Mouse (Mus musculus) testis, postnatal 10 days (tissue): Measurements from ENCODE around the gene Tmco3.
A peak's percentile ranks its signal among the peaks of the same experiment; 100 is the strongest.
"Not testable (repeated sequence)": the region's sequence is repeated elsewhere in the genome, so short reads cannot be mapped to it uniquely, and the experiment has no call there.

Experiments used
- DNase-seq: peaks from one replicate; pipeline ENCODE4 v3.0.0; 2021; ENCODE audit warnings: low spot score

Tmco3 gene

DNA sequence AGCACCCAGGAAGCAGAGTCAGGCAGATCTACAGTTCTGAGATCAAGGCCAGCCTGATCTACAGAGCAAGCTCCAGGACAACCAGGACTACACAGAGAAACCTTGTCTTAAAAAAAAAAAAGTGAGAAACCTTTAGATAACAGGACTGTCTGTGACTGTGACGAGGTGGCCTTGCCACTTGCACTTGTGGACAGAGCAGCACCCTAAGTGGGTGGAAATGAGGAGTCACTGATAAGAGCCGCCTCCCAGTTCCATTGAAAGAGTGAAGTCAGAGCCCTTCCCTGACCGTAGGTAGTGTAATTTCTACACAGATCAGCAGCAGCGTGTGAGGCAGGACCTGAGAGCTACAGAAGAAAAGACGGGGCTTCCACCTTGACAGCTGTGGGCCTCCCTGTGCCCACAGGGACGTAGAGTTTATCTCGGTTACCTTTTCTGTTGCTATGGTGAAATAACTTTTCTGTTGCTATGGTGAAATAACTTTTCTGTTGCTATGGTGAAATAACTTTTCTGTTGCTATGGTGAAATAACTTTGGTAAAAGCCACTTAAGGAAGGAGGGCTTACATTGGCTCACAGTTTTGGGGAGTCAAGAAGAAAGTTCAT lies 18.4 kb downstream of the Tmco3 start:
- no peak for DNase-seq

DNA sequence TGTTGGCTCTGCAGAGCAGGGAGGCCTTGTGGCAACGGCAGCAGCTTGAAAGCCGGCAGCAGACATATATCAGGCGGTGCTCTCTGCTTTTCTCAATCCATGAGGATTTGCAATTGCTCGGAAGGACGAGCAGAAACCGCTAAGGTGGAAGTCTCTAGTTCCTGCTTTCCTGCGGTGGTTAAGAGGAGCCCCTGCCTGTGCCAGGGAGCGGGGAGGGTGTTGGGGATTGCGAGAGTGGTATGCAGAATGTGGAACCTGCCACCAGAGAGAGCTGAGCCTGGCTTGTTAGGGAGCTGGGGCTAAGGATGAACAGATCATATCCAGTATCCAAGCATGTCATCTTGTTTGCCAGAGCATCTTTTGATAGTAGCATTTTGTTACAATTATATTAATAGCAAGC lies 18.9 kb downstream of the Tmco3 start:
- DNase-seq: no peak

DNA sequence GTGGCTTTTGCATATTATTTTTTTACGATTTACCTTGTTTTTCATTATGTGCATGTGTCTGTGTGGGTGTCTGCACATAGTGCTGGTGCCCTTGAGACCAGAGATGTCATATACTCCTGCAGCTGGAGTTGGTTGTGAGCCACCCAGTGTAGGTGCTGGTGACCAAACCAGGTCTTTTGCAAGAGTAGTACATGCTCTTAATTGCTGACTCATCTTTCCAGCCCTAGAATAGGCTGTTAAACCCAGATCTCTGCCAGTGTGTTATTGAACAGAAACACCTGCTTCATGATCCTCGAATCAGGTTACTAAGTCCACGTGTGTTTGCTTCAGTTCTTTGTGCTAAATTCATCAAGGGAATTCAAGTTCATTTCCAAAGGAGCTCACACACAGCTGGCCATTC lies 26.9 kb downstream of the Tmco3 start:
- DNase-seq: no peak

DNA sequence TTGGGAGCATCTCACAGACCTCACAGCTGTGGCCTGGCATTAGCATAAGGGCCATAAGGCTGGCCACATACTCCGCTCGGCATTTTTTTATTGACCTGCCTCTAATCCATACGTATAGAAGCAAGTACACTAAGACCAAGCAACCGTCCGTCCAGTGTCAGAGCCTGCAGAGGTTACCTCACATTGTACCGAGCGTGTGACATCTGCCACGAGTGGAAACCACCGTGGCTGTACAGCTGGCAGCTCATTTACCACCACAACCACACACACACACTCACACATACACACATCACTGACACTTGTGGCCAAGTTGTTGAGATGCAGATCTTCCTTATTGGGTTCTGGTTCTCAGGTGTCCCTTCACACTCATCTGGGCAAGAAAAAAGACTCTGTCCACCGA lies 28.7 kb downstream of the Tmco3 start:
- no peak for DNase-seq

DNA sequence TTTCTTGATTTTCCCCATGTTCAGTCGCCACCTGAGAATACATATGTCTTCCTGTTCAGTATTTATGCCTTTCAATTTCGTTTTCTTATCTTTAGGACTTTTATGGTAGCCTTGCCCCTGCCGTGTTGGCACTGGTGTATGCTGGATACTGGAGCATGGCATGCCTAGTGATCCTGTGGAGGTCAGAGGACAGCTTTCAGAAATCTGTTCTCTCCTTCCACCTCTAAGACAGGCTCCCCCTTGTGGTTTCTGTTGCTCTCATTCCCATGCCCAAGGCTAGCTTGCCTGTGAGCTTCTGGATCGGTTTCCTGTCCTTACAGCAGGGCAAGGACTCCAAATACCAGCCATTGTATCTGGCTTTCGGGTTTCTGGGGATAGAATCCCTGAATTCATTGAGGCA lies 38.6 kb downstream of the Tmco3 start:
- no peak for DNase-seq

DNA sequence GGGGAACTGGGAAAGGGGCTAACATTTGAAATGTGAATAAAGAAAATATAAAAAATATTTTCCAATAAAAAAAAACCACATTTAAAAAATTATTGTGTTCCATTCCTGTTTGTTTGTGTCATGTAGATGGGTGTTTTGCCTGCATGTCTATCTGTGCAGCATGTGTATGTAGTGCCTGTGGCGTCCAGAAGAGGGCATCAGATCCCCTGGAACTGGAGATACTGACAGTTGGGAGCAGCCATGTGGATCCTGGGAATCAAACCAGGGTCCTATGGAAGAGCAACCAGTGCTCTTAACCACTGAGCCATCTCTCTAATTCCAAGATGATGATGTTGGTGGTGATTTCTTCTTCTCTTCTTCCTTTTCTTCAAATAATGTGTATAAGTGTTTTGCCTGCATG lies 46.7 kb downstream of the Tmco3 start:
- no peak for DNase-seq

DNA sequence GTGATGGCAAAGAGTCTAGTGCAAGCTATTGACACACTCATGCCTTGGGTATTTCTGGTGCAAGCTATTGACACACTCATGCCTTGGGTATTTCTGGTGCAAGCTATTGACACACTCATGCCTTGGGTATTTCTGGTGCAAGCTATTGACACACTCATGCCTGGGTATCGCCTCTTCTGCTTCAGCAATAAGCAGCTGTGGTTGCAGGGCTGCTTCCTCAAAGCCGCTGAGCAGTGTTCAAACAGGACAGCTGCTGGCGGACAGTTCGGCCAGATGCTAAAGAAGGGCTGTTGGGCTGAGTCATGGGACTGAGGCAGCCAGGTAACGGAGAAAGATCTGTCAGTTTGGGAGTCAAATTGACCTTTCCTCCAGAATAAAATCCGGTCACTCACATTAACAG lies 49.3 kb downstream of the Tmco3 start:
- DNase-seq: not testable (repeated sequence)

DNA sequence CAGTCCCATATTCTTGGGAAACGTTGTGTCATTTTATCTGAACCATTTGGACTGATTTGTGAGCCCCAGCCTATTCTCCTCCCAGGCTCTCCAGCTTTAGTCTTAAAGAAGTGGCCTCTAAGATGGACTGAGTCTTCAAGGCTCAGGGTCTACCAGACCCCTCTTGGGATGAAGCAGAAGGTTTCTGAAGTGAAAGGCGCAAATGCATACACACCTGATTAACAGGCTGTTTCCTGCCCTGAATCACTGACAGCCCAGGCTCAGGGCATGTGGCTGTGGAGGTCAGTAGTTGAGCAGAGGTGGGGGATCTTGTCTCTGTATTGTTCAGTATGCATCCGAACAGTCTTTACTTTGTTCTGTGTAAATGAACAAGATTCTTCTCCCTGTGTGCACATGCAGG lies 49.7 kb downstream of the Tmco3 start:
- DNase-seq: no peak

DNA sequence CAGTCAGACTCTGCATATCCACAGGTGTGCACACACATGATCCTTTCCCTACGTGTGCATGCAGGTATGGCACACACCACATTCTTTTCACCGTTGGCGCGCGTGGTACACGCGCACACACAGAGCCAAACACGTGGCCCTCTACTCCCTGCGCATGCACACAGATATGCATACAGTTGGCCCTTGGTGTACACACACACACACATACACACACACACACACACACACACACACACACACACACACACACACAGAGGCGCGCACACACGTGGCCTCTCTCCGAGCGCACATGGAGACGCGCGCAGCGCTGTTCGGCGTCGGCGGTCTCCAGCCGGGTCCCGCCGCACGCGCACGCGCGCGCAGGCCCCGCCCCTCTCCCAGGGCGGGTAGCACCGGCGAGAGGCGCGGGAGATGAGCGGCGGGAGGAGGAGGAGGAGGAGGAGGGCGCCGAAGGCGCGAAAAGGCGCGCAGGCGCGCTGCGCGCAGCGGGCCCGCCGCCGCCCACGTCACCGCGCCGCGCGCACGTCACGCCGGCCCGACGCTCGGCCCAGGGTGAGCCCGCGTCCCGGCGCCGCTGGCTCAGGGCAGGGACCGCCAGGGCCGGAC lies 50.4 kb downstream of the Tmco3 start, which contains the start of gene Tfdp1:
Gene Tfdp1 (plus strand): TSS at position 497 of the 606 bp plus-strand sequence.
- DNase-seq: peak; percentile 89

DNA sequence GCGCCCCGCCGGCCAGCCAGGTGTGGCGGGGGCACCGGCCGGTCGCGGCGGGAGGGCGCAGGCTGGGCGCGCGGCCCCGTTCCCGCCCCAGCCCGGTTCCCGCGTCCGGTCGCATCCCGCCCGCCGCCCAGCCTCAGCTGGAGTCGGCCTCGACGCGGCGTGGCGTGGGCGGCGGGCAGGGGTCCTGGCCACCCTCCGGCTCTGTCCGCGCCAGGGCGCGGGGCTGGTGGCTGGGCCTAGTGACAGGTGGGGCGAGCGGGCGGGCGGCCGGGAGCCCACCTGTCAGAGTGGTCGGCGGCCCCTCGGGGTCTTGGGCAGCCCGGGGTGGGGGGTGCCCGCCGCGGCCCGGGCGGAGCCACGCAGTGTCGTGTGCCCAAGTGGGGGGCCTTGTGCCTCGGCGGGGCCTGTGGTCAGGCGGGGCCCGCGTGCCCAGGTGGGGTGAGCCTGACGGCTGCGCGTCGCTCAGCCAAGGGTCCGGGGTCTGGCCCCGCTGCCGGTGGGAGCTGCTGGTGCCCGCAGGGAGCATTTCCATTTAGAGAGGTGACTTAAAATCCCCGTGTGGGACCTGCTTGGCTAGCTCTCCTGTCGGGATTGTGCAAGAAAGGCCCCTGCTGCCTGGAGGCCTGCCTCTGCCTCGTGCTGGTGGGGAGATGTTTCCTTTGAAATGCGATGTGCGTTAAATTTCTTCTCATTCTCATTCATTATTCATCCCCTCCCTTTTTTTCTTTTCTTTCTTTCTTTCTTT lies 51.1 kb downstream of the Tmco3 start:
- DNase-seq: peak; percentile 71

DNA sequence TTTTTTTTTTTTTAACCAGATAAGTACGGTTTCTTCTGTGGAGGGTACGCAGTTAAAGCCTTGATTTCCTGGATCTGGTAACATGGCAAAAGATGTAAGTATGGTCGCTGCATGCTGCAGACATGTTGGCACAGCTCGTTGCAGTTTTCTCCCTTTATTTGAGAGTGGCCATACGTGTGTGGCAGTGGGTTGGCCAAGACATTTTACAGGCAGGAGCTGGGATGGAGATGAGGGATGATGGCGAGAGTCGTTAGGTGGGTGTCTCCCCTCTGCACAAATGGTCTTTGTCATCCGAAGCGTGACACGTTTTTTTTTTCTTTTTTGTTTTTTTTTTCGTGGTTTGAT lies 51.6 kb downstream of the Tmco3 start:
- DNase-seq: no peak

DNA sequence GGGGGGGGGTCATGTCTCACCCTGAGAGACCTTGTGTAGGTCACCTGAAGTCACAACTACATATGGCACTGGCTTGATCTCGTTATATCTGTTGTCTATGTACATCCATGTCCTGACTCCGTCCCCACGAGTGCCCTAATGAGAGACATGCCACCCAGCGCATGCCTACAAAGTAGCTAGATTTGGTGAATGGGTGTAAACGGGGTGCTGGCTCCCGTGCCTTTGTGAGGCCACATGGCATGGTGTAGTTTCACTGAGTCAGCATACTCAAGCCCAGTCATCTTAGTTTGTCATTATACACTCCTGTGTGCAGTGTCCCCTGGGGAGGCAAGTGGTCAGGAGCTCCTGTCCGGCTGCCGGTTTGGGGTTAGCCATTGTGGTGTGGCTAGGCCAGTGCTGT lies 52.7 kb downstream of the Tmco3 start:
- no peak for DNase-seq

DNA sequence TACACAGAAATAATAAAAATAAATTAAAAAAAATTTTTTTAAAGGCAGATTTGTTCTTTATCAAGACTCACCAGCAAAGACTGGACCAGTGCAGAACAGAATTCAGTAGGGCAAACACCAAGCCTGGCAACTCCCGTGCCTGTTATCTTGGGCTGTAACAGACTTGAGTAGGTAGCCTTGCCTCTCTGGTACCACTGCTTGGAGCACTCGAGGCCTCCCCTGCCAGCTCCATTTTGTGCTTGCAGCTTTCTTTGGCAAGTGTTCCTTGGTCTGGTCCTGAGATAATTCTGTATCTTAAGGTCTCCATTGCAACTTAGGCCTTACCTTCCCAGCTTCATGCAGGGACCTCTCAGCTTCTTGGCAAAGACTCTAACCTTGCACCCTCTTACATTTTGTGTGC lies 54.4 kb downstream of the Tmco3 start:
- DNase-seq: no peak

DNA sequence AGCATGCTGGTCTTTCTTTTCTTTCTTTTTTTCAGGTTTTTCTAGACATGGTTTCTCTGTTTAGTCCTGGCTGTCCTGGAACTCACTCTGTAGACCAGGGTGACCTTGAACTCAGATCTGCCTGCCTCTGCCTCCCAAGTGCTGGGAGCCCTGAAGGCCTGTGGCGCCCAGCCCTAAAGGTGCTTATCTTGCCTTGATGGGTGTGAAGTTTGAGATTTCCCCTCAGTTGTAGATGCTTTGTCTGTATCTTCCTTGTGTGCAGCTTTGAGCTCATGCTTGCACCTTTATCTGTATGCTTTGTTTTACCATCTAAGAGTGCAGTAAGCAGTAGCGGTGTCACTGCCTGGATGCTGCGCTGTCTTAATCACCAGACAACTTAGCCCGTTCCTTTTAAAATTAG lies 55.1 kb downstream of the Tmco3 start:
- no peak for DNase-seq

DNA sequence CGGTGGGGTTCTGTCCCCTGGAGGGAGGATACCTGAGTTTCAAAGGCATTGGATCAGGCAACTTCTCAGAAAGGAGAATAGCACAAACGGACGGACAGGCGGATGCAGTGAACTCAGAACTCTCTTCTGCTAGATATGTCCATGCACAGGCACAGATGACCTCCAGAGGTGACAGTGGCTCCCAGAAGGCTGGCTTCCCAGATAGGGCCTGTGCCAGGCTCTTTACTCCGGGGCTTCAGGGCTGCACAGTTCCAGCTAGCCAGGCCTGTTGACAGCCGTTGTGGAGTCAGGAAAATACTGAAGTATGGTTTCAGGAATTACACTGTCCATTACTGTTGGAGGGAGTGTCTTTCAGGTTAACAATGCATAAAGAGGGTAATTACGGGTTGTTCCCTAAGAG lies 62.1 kb downstream of the Tmco3 start:
- DNase-seq: no peak

DNA sequence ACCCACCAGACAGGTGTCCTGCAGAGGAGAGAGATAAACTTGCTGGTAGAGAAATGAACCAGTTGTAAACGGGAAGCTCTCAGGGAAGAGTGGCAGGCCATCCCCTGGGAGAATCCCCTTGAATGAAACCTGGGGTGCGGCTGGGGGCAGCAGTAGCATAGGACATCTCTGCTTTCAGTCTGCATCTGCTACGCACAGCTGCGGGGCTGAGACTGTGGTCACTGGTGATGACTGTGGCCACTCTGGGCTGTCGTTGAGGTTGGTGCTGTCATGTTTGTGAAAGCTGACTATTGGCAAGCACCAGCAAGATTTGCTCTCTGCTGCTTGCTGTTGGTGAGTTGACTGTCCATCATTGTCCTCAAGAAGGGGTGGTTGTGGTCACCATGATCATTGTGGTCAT lies 63.6 kb downstream of the Tmco3 start:
- DNase-seq: no peak

DNA sequence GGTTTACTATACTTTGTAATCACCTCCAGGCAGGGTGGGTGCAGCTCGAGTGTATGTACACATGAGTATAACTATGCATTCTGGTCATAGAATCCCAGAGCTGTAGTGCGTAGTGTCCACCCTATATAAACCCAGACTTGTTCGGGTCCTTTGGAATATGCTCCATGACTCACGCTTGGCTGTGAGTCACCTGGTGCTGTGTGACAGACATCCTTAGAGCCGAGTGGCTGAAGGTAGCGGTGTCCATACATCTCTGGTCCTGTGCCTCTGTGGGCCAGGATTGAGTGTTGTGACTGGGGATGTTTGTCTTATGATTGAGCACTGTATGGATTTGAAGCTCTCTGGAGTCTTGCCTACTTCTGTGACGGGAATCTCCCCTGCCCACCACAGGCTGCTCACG lies 64.6 kb downstream of the Tmco3 start:
- no peak for DNase-seq

DNA sequence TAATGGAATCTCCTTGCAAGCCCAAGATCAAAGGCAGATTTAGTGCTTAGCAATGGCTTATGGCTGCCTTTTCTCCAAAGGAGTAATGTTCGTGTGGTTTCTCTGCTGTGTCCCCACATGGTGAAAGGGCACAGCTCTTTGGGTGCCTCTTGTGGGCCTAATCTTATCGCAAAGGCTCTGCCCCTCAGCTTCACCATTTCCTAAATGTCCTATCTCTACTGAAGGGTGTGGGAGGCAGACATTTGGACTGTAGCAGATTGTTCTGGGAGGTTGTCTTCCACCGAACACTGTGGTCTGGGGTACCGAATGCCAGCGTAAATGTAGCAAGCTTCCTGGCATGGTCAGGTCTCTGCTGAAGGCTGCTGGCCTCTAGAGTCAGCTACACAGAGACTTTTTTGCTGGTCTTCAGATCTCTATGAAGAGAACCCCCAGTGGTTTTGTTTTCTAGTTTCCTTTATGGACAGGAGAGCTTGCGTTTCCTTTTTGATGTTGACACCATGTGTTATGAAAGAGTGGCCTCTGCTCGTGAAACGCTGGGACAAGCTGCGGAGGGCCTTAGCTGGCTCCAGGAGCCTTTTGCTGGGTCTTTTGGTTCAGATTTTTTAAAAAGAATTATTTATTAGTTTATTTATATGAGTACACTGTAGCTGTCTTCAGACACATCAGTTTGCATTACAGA lies 65.3 kb downstream of the Tmco3 start:
- no peak for DNase-seq

DNA sequence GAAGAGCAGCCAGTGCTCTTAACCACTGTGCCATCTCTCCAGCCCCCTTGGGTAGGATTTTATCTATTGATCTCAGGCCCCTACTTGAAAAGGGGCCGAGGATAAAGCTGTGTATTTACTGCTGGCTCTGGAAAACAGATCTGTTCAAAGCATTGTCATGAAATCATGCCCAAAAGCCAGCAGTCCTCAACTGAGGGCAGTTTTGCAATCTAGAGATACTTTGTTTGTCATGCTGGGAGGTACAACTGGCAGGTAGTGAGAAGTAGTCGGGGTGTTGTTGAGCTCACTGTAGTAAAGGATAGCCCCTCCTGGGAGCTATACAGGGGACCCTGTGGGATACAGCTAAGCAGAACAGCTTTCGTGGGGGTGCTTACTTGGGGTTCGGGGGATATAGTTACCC lies 65.9 kb downstream of the Tmco3 start:
- no peak for DNase-seq

DNA sequence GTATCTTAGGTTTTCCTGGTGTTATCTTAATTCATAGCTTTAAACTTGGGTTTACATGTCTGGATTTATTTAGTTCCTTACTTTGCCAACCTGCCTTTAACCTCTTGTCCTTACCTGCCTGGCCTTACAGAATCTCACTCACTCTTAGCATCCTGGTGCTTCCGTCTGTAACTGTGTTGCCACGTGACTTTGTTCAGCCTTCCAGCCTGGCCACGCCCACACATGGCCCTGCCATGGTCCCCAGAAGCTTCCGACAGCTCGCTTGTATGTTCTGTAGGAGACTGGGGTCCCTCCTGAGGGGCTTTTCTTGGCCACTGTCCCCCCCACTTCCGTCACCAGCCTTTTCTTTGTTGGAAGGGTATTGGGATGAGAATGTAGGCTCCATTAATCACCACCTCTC lies 68.2 kb downstream of the Tmco3 start:
- no peak for DNase-seq

DNA sequence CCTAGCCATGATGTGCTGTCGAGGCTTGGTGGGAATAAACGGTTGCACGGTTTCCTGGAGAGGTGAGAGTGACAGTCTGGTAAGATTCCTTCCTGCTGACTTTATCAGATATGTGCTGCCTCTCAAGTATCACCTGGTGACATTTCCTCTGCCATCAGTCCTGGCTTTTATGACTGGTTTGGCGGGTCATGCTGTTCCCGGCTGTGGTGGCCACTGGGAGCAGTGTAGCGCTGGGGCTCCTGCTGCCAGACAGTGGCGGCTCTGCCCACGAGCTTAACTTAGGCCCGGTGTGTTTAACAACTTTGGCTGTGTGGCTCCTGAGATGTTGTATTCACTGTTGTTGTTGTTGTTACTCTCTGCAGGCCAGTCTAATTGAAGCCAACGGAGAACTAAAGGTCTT lies 68.7 kb downstream of the Tmco3 start:
- DNase-seq: no peak

DNA sequence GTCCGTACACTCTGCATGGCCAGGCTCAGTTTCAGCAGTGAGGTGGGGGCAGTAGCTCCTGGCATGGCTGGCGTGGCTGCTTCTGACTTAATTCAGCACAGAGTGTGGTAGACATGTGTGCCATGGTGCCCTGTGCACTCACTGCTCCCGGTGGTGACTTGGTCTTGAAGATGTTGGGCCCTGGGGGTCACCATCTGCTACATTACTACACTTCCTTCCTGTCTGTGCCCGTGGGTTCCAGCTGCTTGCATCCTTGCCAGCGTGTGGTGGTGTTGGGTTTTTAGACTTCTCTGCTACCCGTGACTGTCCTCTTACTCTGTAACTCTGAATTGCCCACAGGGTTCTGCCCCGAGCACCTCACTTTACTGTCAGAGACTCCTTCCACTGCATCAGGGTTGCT lies 72.2 kb downstream of the Tmco3 start:
- DNase-seq: no peak

DNA sequence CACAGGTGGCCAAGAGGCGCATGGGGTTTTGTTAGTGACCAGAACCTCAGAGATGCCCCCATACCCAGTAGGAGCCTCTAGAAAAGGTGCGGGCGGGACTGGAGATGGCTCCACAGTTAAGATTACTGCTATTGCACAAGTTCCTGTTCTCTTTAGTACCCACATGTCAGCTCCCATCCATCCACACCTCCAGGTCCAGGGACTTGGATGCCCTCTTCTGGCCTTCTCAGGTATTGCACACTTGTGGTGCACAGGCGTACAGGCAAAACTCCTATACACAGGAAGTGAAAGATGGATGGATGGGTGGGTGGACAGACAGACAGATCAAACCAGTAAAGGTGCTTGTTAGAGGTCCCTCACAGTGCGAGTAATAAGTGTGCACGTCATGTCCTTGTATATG lies 73.9 kb downstream of the Tmco3 start:
- no peak for DNase-seq
